Mouse (Mus musculus) MEL (cell line): Measurements from ENCODE around the gene Hrh1.

ENCODE experiments used
- CTCF ChIP-seq, 3 experiments: IDR thresholded peaks in 2 of 3; conservative IDR thresholded peaks in 1 of 3; 2 replicates each; pipeline ENCODE4 v1.5.1; 2011 to 2012; ENCODE audit warnings: low read length in 3 of 3, low read depth in 2 of 3, mild to moderate bottlenecking in 2 of 3, improper control_type of control experiment in 1 of 3, inconsistent platforms in 1 of 3, mixed read lengths in 1 of 3, moderate library complexity in 1 of 3; ENCODE audit not compliant: control insufficient read depth in 1 of 3, insufficient read depth in 1 of 3, poor library complexity in 1 of 3, severe bottlenecking in 1 of 3
- ELF1 ChIP-seq: IDR thresholded peaks from 2 replicates; pipeline ENCODE4 v1.6.1; 2014; ENCODE audit warnings: low read depth, mild to moderate bottlenecking, inconsistent platforms, low read length, improper control_type of control experiment, moderate library complexity
- GATA1 ChIP-seq: IDR thresholded peaks from 2 replicates; pipeline ENCODE4 v1.6.1; 2011; ENCODE audit warnings: low read depth, low read length, improper control_type of control experiment
- POLR2A ChIP-seq, 2 experiments: IDR thresholded peaks; 2 replicates each; pipeline ENCODE4 v1.6.1; 2011 to 2012; ENCODE audit warnings: low read length in 2 of 2, mild to moderate bottlenecking in 2 of 2, control low read depth in 1 of 2, improper control_type of control experiment in 1 of 2, low read depth in 1 of 2, moderate library complexity in 1 of 2; ENCODE audit not compliant: control insufficient read depth in 1 of 2, insufficient read depth in 1 of 2, poor library complexity in 1 of 2
- SIN3A ChIP-seq: IDR thresholded peaks from 2 replicates; pipeline ENCODE4 v1.6.1; 2012; ENCODE audit warnings: low read length, improper control_type of control experiment, inconsistent platforms
- UBTF ChIP-seq: IDR thresholded peaks from 2 replicates; pipeline ENCODE4 v1.6.1; 2012; ENCODE audit warnings: low read depth, mild to moderate bottlenecking, inconsistent platforms, low read length, improper control_type of control experiment, moderate library complexity, borderline replicate concordance; ENCODE audit not compliant: insufficient read depth

DNA sequence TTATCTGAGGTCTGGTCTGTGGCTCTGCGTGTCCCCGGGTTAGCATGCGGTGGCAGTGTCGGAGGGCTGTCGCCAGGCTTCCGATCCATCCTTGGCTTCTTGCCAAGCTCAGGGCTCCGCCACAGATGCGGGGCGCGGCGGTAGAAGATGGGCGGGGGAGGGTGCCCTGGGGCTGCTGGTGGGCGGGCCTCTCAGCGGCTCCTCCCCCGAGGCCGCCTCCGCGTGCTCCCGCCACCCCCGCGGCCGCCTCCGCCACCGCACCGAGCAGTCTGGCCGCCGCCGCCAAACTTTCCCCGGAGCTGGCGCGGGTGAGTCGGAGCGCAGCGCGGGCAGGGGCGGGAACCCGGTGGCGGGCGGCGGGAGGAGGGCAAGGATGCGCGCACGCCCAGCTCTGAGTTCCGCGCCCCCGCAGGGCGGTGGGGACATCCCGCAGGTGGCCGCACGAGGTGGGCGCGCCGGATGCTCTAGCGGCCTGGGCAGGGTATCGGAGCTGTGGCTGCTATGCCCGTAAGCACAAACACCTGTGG, at the start of gene Hrh1:
- no peak for TF ChIP-seq POLR2A (IDR thresholded peaks at IDR 0.05; ENCODE audit: control insufficient read depth in 1 of 2, insufficient read depth in 1 of 2, low read depth in 1 of 2, low read length in 2 of 2, poor library complexity in 1 of 2)
- TF ChIP-seq CTCF (IDR thresholded peaks at IDR 0.05 in 2 of 3, conservative IDR thresholded peaks at IDR 0.05 in 1 of 3; ENCODE audit: control insufficient read depth in 1 of 3, insufficient read depth in 1 of 3, low read depth in 2 of 3, low read length in 3 of 3, poor library complexity in 1 of 3, severe bottlenecking in 1 of 3), result no peak
- no peak for TF ChIP-seq GATA1
- TF ChIP-seq ELF1, result no peak
- TF ChIP-seq UBTF, result no peak
- no peak for TF ChIP-seq SIN3A
